Comparison of ENCODE assay signal across 15 mouse cellular contexts in the genomic region with DNA sequence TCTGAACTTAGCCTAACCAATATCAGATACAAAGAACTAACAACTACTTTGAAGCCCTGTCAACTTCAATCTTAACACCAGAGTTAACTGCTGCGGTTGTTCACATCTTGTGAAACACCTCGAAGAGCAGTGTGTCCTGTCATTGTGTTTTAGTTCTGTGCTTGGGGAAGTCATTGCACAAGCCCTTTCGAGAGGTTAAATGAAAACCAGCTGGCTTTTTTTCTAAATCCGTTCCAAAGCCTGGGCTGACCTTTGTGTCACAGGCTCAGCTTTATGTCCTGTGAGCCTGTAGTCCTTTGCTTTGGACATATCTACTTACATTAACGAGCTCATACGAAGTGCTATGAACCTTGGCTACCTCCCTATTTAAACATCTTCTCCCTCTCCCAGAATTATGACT. TPM values are rescaled to one million over a fixed set of nuclear protein-coding genes. Genes with fewer than 3 reads are reported as not detected.
DNase-seq lines count a peak whose midpoint lies in the region; ATAC-seq and TF ChIP-seq lines count a peak whose summit lies in the region.
"Had no signal": no experiment of that assay in that cellular context is flagged by ENCODE, and none has a peak within 500 bp of the region (broad histone marks: within the 10 kb centered on the region; RNA-seq: fewer than 3 reads in every experiment).

No protein-coding gene starts in this region.

- no peak overlapping the region for H3K4me3 ChIP-seq in kidney, postnatal 0 days (replicated peaks; ENCODE audit: low read depth, low read length)
- H3K4me3 ChIP-seq in kidney, embryonic 15.5 days (replicated peaks), result no peak overlapping the region
- H3K4me3 ChIP-seq in embryonic facial prominence, embryonic 10.5 days, result no peak overlapping the region
- H3K4me3 ChIP-seq: limb, embryonic 12.5 days; megakaryocyte, embryonic 14.5 days had no signal

- no peaks in the 10 kb centered on the region; the same call in 1 of the 2 replicates for H3K27me3 ChIP-seq in kidney, postnatal 0 days (ENCODE audit: insufficient read depth, low read length)
- peaks cover 12% of the 10 kb centered on the region for H3K27me3 ChIP-seq in kidney, embryonic 15.5 days
- H3K27me3 ChIP-seq in embryonic facial prominence, embryonic 10.5 days (replicated peaks; ENCODE audit: low read depth, poor library complexity, severe bottlenecking), result peaks cover 70% of the 10 kb centered on the region

- H3K27ac ChIP-seq in kidney, postnatal 0 days, result peak overlapping the region; percentile 47; the same call in 1 of the 2 replicates
- H3K27ac ChIP-seq in kidney, embryonic 15.5 days, result no peak overlapping the region
- no peak overlapping the region; the same call in 1 of the 2 replicates for H3K27ac ChIP-seq in embryonic facial prominence, embryonic 10.5 days (replicated peaks)
- H3K27ac ChIP-seq: limb, embryonic 12.5 days had no signal

- 21% methylated on average over 6 of the region's 6 CpGs for WGBS in kidney, postnatal 0 days
- 25% methylated on average over 6 of the region's 6 CpGs for WGBS in kidney, embryonic 15.5 days
- WGBS in embryonic facial prominence, embryonic 10.5 days, result 23% methylated on average over 6 of the region's 6 CpGs

- DNase-seq in embryo, embryonic 10 days (ENCODE audit: low spot score), result peak; percentile 37
- DNase-seq in embryo, embryonic 9.5 days (ENCODE audit: extremely low spot score), result no peak
- peak; percentile 70 for DNase-seq in kidney, postnatal 0 days (ENCODE audit: low spot score)
- DNase-seq in embryonic facial prominence, embryonic 10.5 days (ENCODE audit: low spot score), result peak; percentile 26
- no peak for DNase-seq in thymus, postnatal 36 days
- no peak for DNase-seq in spleen, postnatal 4 days (ENCODE audit: low spot score in 2 of 2)
- DNase-seq: cerebellum, postnatal 10 days; gastrocnemius, postnatal 14 days; layer of hippocampus, adult 9-11 months; spleen, adult 18-20 months had no signal

- no peaks in the 10 kb centered on the region for H3K4me1 ChIP-seq in kidney, postnatal 0 days (replicated peaks; ENCODE audit: insufficient read depth, low read length)
- H3K4me1 ChIP-seq in kidney, embryonic 15.5 days, result peaks cover 36% of the 10 kb centered on the region
- H3K4me1 ChIP-seq in embryonic facial prominence, embryonic 10.5 days, result peaks cover 57% of the 10 kb centered on the region

- no peak overlapping the region for H3K4me2 ChIP-seq in kidney, postnatal 0 days (ENCODE audit: low read length)
- H3K4me2 ChIP-seq in kidney, embryonic 15.5 days, result no peak overlapping the region
- H3K4me2 ChIP-seq: limb, embryonic 12.5 days had no signal

- H3K9ac ChIP-seq in kidney, postnatal 0 days (ENCODE audit: low read depth, low read length), result no peak overlapping the region
- H3K9ac ChIP-seq in kidney, embryonic 15.5 days, result no peak overlapping the region
- H3K9ac ChIP-seq: limb, embryonic 12.5 days had no signal

- no peaks in the 10 kb centered on the region for H3K9me3 ChIP-seq in kidney, postnatal 0 days (replicated peaks; ENCODE audit: low read length)
- no peaks in the 10 kb centered on the region for H3K9me3 ChIP-seq in kidney, embryonic 15.5 days (replicated peaks)
- H3K9me3 ChIP-seq in embryonic facial prominence, embryonic 10.5 days, result no peaks in the 10 kb centered on the region
- H3K9me3 ChIP-seq: limb, embryonic 12.5 days; megakaryocyte, embryonic 14.5 days had no signal

- no peaks in the 10 kb centered on the region for H3K36me3 ChIP-seq in kidney, postnatal 0 days (ENCODE audit: insufficient read depth, low read length)
- no peaks in the 10 kb centered on the region for H3K36me3 ChIP-seq in kidney, embryonic 15.5 days
- H3K36me3 ChIP-seq in embryonic facial prominence, embryonic 10.5 days (replicated peaks), result no peaks in the 10 kb centered on the region
- H3K36me3 ChIP-seq: limb, embryonic 12.5 days had no signal

- no peak for TF ChIP-seq CTCF in kidney, postnatal 0 days (IDR thresholded peaks at IDR 0.05; ENCODE audit: low read depth)

- ATAC-seq in kidney, postnatal 0 days (replicated peaks; ENCODE audit: low FRiP score, low read depth), result no peak
- no peak for ATAC-seq in kidney, embryonic 15.5 days (replicated peaks; ENCODE audit: low FRiP score)
- ATAC-seq in megakaryocyte progenitor cell, adult 5-6 weeks (replicated peaks; ENCODE audit: poor library complexity), result peak; percentile 66
- ATAC-seq: forebrain, embryonic 16.5 days had no signal

RNA-seq across cellular contexts. Expression of a gene that starts 17.2 kb away (rescaled TPM):
- 3.6 and 3.9 TPM in 2 replicates for polyA plus RNA-seq in kidney, postnatal 0 days (2015; fragmentation: Nextera tagmentation; extraction: Ambion mirVana)
- 1.0 and 1.7 TPM in 2 replicates for polyA plus RNA-seq in kidney, embryonic 15.5 days (2015; fragmentation: Nextera tagmentation; extraction: Ambion mirVana)
- 0.40 TPM in 1 of 2 replicates, not detected in the other for polyA plus RNA-seq in embryonic facial prominence, embryonic 10.5 days (2016; fragmentation: Nextera tagmentation; extraction: Ambion mirVana)
- 5.5 TPM in 2 replicates for total RNA-seq in megakaryocyte progenitor cell, adult 5-6 weeks (2015)
- total RNA-seq in megakaryocyte progenitor cell, adult 5-6 weeks (2017), result 1.5 and 3.2 TPM in 2 replicates
- polyA plus RNA-seq: limb, embryonic 12.5 days had no signal

Comparison
In these comparisons a context has a peak if more than half of its experiments do, and no peak if none do; other contexts are left out.
1. DNase-seq: peak in embryo, embryonic 10 days (single experiment), kidney, postnatal 0 days (single experiment) and embryonic facial prominence, embryonic 10.5 days (single experiment); none in embryo, embryonic 9.5 days (single experiment), thymus, postnatal 36 days (0 of 2) and spleen, postnatal 4 days (0 of 2).